Mouse (Mus musculus) small intestine, adult 2 months (tissue): ENCODE results near the gene Cadm3. TPM values are rescaled to one million over a fixed set of nuclear protein-coding genes. Genes with fewer than 3 reads are reported as not detected.

Experiments used
- H3K27ac ChIP-seq: fragments of 200-500 bp; 2 replicates; pipeline ENCODE4 v1.5.1; 2012; ENCODE audit warnings: low read depth, low read length, control low read depth, inconsistent platforms; ENCODE audit not compliant: insufficient read depth
- H3K27me3 ChIP-seq: fragments of 200-500 bp; 2 replicates; pipeline ENCODE4 v1.6.1; 2012; ENCODE audit warnings: mild to moderate bottlenecking, moderate library complexity, low read length, inconsistent platforms; ENCODE audit not compliant: control insufficient read depth, insufficient read depth
- H3K36me3 ChIP-seq: fragments of 200-500 bp; 2 replicates; pipeline ENCODE4 v1.6.1; 2012; ENCODE audit warnings: mild to moderate bottlenecking, low read length, control low read depth, inconsistent platforms; ENCODE audit not compliant: control insufficient read depth, insufficient read depth
- H3K4me1 ChIP-seq: fragments of 200-500 bp; 2 replicates; pipeline ENCODE4 v1.6.1; 2012; ENCODE audit warnings: low read length, inconsistent platforms, mixed read lengths; ENCODE audit not compliant: control insufficient read depth, insufficient read depth, insufficient read length
- H3K4me3 ChIP-seq: fragments of 200-500 bp; 2 replicates; pipeline ENCODE4 v1.5.1; 2012; ENCODE audit warnings: low read depth, mild to moderate bottlenecking, control low read depth, inconsistent platforms, low read length, moderate library complexity
- CTCF ChIP-seq: fragments of 200-500 bp; IDR thresholded peaks from 2 replicates; pipeline ENCODE4 v1.5.1; 2012; ENCODE audit warnings: low read depth, mild to moderate bottlenecking, control low read depth, inconsistent platforms, low read length, moderate library complexity, mixed read lengths; ENCODE audit not compliant: insufficient replicate concordance, insufficient read length; ENCODE audit errors: extremely low read depth
- POLR2A ChIP-seq: fragments of 200-500 bp; IDR thresholded peaks from 2 replicates; pipeline ENCODE4 v1.6.1; 2012; ENCODE audit warnings: low read depth, mild to moderate bottlenecking, control low read depth, inconsistent platforms, low read length, moderate library complexity
- WGBS: fragments of 180-500 bp; shearing (Covaris S2); methylation state at CpG from one replicate; pipeline ENCODE4 v1.1.7; 2018; 5-methylcytosine and 5-hydroxymethylcytosine counted together
- polyA plus RNA-seq: library from polyadenylated mRNA; depleted of rRNA; stranded (reverse); fragments of >200 nt; gene quantifications from 2 replicates; pipeline ENCODE4 v1.2.3, GENCODE M21; 2012; rRNA removed

The Cadm3 gene
- polyA plus RNA-seq, result 3.8 and 4.9 TPM in 2 replicates

DNA sequence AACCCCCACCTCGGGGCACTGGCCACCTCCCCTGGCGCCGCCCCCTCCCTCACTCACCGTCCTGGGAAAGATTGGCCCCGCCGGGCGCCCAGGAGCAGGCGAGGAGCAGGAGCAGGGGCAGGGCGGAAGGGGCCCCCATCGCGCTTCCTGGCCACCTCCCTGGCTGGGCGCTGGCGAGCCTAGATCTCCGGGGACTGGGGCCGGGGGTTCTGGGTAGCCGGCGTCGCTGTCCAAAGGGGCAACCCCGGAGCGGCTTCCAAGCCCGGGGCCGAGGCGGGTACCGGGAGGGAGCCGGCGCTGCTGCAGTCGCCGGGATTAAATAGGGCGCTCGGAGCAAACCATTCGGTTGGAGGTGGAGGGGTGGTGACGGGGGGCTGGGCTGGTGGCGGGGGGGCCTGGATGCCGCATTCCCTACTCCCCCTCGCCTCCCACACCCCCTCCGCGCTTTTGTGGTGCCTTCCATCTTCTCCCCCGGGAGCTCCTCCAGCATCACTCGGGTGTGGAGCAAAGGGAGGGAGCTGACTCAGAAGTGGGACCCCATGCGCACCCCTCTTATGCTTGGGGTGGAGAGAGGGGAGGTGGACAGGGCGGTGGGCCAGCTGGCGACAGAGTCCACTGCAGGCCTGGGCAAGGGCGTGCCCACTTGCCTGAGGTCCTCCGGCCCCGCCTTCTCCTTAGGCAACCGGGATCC is at the start of gene Cadm3:
Gene Cadm3 (minus strand): TSS at position 340 of the 691 bp plus-strand sequence.
- H3K27ac ChIP-seq, result no peak within 1 kb of the TSS
- peaks cover 16% of the 10 kb centered on the region for H3K27me3 ChIP-seq
- no peaks in the 10 kb centered on the region for H3K4me1 ChIP-seq
- TF ChIP-seq POLR2A, result no peak
- TF ChIP-seq CTCF, result no peak
- no peaks in the 10 kb centered on the region for H3K36me3 ChIP-seq
- 3% methylated on average over 46 of the region's 46 CpGs for WGBS
- peak within 1 kb of the TSS; percentile 40 for H3K4me3 ChIP-seq

DNA sequence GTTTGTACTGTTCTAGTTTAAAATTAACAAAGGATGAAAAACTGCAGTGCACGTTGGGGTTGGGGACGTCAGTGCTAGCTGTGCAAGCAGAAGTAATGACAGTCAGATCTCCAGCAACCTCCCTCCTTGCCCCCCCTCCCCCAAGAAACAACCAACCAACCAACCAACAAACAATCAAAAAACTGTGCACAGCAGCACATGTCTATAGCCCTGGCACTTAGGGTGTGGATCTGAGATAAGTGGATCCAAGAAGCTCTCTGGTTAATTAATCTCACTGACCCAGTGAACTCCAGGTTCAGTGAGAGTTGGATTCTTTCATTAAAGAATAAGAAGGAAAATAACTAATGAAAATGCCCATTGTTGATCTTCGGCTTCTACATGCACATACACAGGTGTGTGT is 47.1 kb upstream of the Cadm3 start:
- WGBS, result 59% methylated on average over 3 of the region's 3 CpGs
- no peak overlapping the region for H3K27ac ChIP-seq
- H3K36me3 ChIP-seq, result no peaks in the 10 kb centered on the region
- no peaks in the 10 kb centered on the region for H3K27me3 ChIP-seq
- H3K4me1 ChIP-seq, result 0 out of 2 replicates have a peak, but pooled peaks cover 2% of the 10 kb centered on the region
- no peak overlapping the region for H3K4me3 ChIP-seq
- TF ChIP-seq POLR2A (no peak), CTCF (no peak)

DNA sequence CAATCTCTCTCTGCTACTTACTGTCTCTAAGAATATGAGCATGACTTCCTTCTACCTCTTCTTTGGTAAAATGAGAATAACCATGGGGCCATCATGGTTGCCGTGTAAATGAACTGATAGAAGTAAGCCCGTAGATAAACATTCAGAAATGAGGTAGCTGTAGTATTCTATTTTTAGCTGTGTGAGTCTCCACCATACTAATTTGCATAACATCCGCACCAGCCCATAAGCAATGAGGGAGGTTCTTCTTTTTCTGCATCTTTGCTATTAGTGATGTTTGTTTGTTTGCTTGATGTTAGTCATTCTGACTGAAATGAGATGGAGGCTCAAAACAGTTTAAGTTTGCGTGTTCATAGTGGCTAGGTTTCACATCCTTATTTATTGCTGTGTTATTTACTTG is 44.4 kb upstream of the Cadm3 start:
- 80% methylated on average over 4 of the region's 4 CpGs for WGBS
- Histone ChIP-seq H3K4me3 (no peak overlapping the region), H3K4me1 (0 out of 2 replicates have a peak, but pooled peaks cover 2% of the 10 kb centered on the region), H3K27me3 (no peaks in the 10 kb centered on the region), H3K27ac (no peak overlapping the region), H3K36me3 (no peaks in the 10 kb centered on the region)
- no peak for TF ChIP-seq POLR2A
- no peak for TF ChIP-seq CTCF

- no peak overlapping the region for H3K27ac ChIP-seq
- H3K27me3 ChIP-seq, result no peaks in the 10 kb centered on the region
- TF ChIP-seq CTCF, result no peak
- no peak for TF ChIP-seq POLR2A
- 0 out of 2 replicates have a peak, but pooled peaks cover 2% of the 10 kb centered on the region for H3K4me1 ChIP-seq
- H3K36me3 ChIP-seq, result no peaks in the 10 kb centered on the region
- H3K4me3 ChIP-seq, result no peak overlapping the region
Measured at GRCm38 (mm10) chr1:173409066-173409465, 41.6 kb upstream of the Cadm3 start.

DNA sequence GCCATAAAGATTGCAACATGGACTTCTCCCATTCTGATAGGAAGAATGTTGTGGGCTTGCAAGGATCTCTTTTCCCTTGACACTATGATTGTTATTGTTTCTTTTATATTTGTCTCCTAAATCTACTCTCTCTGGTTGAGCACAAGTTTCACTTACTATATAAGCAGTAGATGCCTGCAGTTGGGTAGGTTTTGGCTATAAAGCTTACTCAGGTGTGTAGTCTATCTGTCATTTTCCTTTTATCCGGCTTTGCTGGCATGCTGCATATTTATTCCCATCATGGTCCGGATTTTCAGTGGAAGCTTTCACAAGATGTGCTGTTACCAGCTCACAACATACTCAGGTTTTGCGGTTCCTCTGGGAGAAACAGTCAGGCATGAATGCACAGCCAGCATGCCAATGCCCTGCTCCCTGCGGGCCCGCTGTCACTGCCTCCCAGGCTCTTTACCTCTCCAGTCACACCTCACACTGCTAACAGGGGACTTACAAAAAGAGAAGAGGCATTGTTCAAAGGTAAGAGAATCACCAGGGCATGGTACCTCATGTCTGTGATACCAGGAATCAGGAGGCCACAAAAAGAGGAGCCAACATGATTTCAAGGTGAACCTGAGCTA is 37.3 kb upstream of the Cadm3 start:
- Histone ChIP-seq H3K27ac (no peak overlapping the region), H3K4me3 (no peak overlapping the region), H3K36me3 (no peaks in the 10 kb centered on the region), H3K27me3 (no peaks in the 10 kb centered on the region), H3K4me1 (no peaks in the 10 kb centered on the region)
- WGBS, result 80% methylated on average over 5 of the region's 5 CpGs
- TF ChIP-seq POLR2A (no peak), CTCF (no peak)

DNA sequence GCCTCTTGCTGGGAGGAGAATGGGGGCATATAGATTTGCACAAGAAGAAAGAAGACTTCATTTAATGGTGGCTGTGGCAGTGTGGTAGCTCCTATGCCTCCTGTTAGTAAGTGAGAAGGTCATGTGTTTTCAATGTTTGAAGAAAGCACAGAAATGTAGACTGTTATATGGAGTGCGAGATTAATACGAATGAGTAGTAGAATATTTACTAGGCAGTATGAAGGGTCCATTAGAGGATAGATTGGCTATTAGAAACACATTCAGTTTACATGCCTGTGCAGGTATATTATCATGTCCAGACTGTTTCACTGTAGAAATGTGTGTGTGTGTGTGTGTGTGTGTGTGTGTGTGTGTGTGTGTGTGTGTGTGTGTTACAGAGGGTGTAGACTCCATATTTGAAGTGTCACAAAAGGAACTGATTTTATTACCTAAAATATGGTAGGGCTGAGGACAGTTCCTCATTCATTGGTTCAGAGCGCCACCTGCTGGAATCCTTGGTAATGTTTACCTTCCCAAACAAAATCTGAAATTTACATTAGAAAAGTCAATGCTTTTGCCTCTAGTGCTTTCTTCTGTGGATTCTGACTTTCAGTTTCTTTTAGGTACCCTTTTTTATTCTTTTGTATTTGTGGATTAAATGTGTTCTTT is 31.0 kb upstream of the Cadm3 start:
- no peaks in the 10 kb centered on the region for H3K36me3 ChIP-seq
- H3K4me1 ChIP-seq, result no peaks in the 10 kb centered on the region
- WGBS, result 25% methylated on average over 3 of the region's 3 CpGs
- H3K27me3 ChIP-seq, result no peaks in the 10 kb centered on the region
- no peak overlapping the region for H3K27ac ChIP-seq
- no peak overlapping the region for H3K4me3 ChIP-seq
- TF ChIP-seq POLR2A, result no peak
- no peak for TF ChIP-seq CTCF

DNA sequence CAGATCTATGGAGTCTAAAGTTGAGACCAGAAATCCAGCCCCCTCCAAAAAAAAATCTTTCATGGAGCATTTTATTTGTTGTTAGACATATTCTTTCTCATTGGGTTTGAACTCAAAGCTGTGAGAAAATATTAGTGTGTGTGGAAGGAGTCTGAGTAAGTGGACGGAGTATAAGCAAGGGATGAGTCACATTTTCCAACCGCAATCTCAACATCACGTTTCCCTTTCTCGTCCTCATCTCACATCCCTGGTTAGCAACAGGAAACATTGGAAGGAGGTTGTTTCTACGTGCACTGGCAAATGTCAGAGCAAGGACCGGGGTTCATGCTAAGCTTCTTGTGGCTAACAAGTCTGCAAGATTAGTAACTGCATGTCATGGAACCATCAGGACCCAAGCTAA is 24.3 kb upstream of the Cadm3 start:
- no peak overlapping the region for H3K4me3 ChIP-seq
- no peak overlapping the region for H3K27ac ChIP-seq
- TF ChIP-seq POLR2A (no peak), CTCF (no peak)
- no peaks in the 10 kb centered on the region; the same call in 1 of the 2 replicates for H3K27me3 ChIP-seq
- no peaks in the 10 kb centered on the region for H3K4me1 ChIP-seq
- H3K36me3 ChIP-seq, result no peaks in the 10 kb centered on the region
- 65% methylated on average over 6 of the region's 6 CpGs for WGBS
